Mouse (Mus musculus) limb, embryonic 14.5 days (tissue): ENCODE measurements around the gene Pitpnm2. TPM values are rescaled to one million over a fixed set of nuclear protein-coding genes. Genes with fewer than 3 reads are reported as not detected.

Experiments
- ATAC-seq: fragments of 200-750 bp; cut with Nextera tagmentation; 2 replicates; pipeline ENCODE4 v1.8.0; 2017; ENCODE audit warnings: low read depth, moderate number of reproducible peaks, moderate TSS enrichment; ENCODE audit not compliant: low FRiP score
- DNase-seq: peaks from one replicate; pipeline ENCODE4 v3.0.0-alpha.2; 2015; ENCODE audit warnings: low spot score
- H3K27ac ChIP-seq: fragments of 300-500 bp; sonication (generic); replicated peaks from 2 replicates; pipeline ENCODE4 v1.5.1; 2014; ENCODE audit warnings: low read depth, mild to moderate bottlenecking, low read length, moderate library complexity, mixed read lengths
- H3K27me3 ChIP-seq: fragments of 300-500 bp; sonication (generic); 2 replicates; pipeline ENCODE4 v1.6.1; 2014; ENCODE audit warnings: low read length, mixed read lengths; ENCODE audit not compliant: control insufficient read depth, insufficient read depth
- H3K36me3 ChIP-seq: fragments of 300-500 bp; sonication (generic); 2 replicates; pipeline ENCODE4 v1.6.1; 2014; ENCODE audit warnings: mild to moderate bottlenecking, low read length, moderate library complexity, mixed read lengths; ENCODE audit not compliant: control insufficient read depth, insufficient read depth
- H3K4me1 ChIP-seq: fragments of 300-500 bp; sonication (generic); 2 replicates; pipeline ENCODE4 v1.6.1; 2014; ENCODE audit warnings: antibody characterized with exemption, low read length, mixed read lengths; ENCODE audit not compliant: control insufficient read depth, insufficient read depth
- H3K4me2 ChIP-seq: fragments of 300-500 bp; sonication (generic); replicated peaks from 2 replicates; pipeline ENCODE4 v1.6.1; 2014; ENCODE audit warnings: low read depth, mild to moderate bottlenecking, low read length, moderate library complexity; ENCODE audit not compliant: severe bottlenecking
- H3K4me3 ChIP-seq: fragments of 300-500 bp; sonication (generic); replicated peaks from 2 replicates; pipeline ENCODE4 v1.5.1; 2014; ENCODE audit warnings: low read length
- H3K9ac ChIP-seq: fragments of 300-500 bp; sonication (generic); 2 replicates; pipeline ENCODE4 v1.6.1; 2014; ENCODE audit warnings: mild to moderate bottlenecking, low read depth, low read length, moderate library complexity; ENCODE audit not compliant: severe bottlenecking
- H3K9me3 ChIP-seq: fragments of 300-500 bp; sonication (generic); 2 replicates; pipeline ENCODE4 v1.6.1; 2016; ENCODE audit warnings: low read length; ENCODE audit not compliant: control insufficient read depth
- POLR2A ChIP-seq: fragments of 200-500 bp; IDR thresholded peaks from 2 replicates; pipeline ENCODE4 v1.8.0; 2012; ENCODE audit warnings: inconsistent platforms, mild to moderate bottlenecking, moderate library complexity, borderline replicate concordance; ENCODE audit not compliant: insufficient read depth, insufficient read length; ENCODE audit errors: extremely low read depth
- WGBS: fragments of 180-500 bp; shearing (Covaris S2); extraction: QIAGEN DNeasy Blood & Tissue Kit; methylation state at CpG from one replicate; pipeline ENCODE4 v1.1.7; 2014; 5-methylcytosine and 5-hydroxymethylcytosine counted together
- polyA plus RNA-seq, 2 experiments: library from polyadenylated mRNA; depleted of rRNA in 1 of 2; stranded (reverse) in 1 of 2; unstranded in 1 of 2; fragments of >200 nt; fragmentation: Nextera tagmentation in 1 of 2; extraction: Ambion mirVana in 1 of 2; gene quantifications; 2 replicates each; pipeline versions ENCODE4 v1.2.1 to v1.2.3; 2012 to 2014

The Pitpnm2 gene
- polyA plus RNA-seq, 2 experiments, result 8.2 to 37.1 TPM

- 27% methylated on average over 15 of the region's 15 CpGs for WGBS
- no peak overlapping the region for H3K9ac ChIP-seq
- 0 out of 2 replicates have a peak overlapping the region, but pooled peaks have one; percentile 10 for H3K4me2 ChIP-seq
Measured at GRCm38 (mm10) chr5:124165622-124166570, 83.7 kb downstream of the Pitpnm2 start.

GRCm38 (mm10) chr5:124163445-124163844, 86.1 kb downstream of the Pitpnm2 start:
- H3K9ac ChIP-seq, result no peak overlapping the region
- WGBS, result 40% methylated on average over 11 of the region's 11 CpGs
- H3K4me1 ChIP-seq, result peaks cover 54% of the 10 kb centered on the region
- no peaks in the 10 kb centered on the region for H3K9me3 ChIP-seq
- no peaks in the 10 kb centered on the region for H3K27me3 ChIP-seq
- H3K4me3 ChIP-seq, result no peak overlapping the region
- no peak overlapping the region for H3K27ac ChIP-seq
- no peaks in the 10 kb centered on the region for H3K36me3 ChIP-seq
- ATAC-seq (no peak), DNase-seq (no peak)
- TF ChIP-seq POLR2A, result no peak
- H3K4me2 ChIP-seq, result no peak overlapping the region

More at GRCm38 (mm10) chr5:124165622-124166570, 83.7 kb downstream of the Pitpnm2 start:
- Histone ChIP-seq H3K27ac (peak overlapping the region; percentile 61), H3K4me3 (no peak overlapping the region), H3K4me1 (peaks cover 49% of the 10 kb centered on the region), H3K36me3 (no peaks in the 10 kb centered on the region), H3K9me3 (no peaks in the 10 kb centered on the region), H3K27me3 (no peaks in the 10 kb centered on the region)
- TF ChIP-seq POLR2A, result no peak
- ATAC-seq, result peak; percentile 69; the same call in 1 of the 2 replicates
- DNase-seq, result peak; percentile 73

GRCm38 (mm10) chr5:124162577-124162976, 87.0 kb downstream of the Pitpnm2 start:
- no peak for ATAC-seq
- no peak overlapping the region for H3K4me3 ChIP-seq
- no peak overlapping the region for H3K9ac ChIP-seq
- no peaks in the 10 kb centered on the region for H3K27me3 ChIP-seq
- no peaks in the 10 kb centered on the region for H3K36me3 ChIP-seq
- DNase-seq, result peak; percentile 75
- peaks cover 54% of the 10 kb centered on the region for H3K4me1 ChIP-seq
- WGBS, result 55% methylated on average over 5 of the region's 5 CpGs
- no peak for TF ChIP-seq POLR2A
- no peaks in the 10 kb centered on the region for H3K9me3 ChIP-seq
- no peak overlapping the region for H3K4me2 ChIP-seq
- no peak overlapping the region for H3K27ac ChIP-seq

GRCm38 (mm10) chr5:124161831-124162230, 87.7 kb downstream of the Pitpnm2 start:
- TF ChIP-seq POLR2A, result no peak
- peaks cover 46% of the 10 kb centered on the region for H3K4me1 ChIP-seq
- no peak for DNase-seq
- no peaks in the 10 kb centered on the region for H3K36me3 ChIP-seq
- H3K9ac ChIP-seq, result no peak overlapping the region
- H3K4me3 ChIP-seq, result no peak overlapping the region
- no peak for ATAC-seq
- H3K9me3 ChIP-seq, result no peaks in the 10 kb centered on the region
- 50% methylated on average over 10 of the region's 10 CpGs for WGBS
- H3K4me2 ChIP-seq, result no peak overlapping the region
- no peaks in the 10 kb centered on the region for H3K27me3 ChIP-seq
- no peak overlapping the region for H3K27ac ChIP-seq

GRCm38 (mm10) chr5:124159453-124159852, 90.1 kb downstream of the Pitpnm2 start:
- Histone ChIP-seq H3K4me1 (peaks cover 24% of the 10 kb centered on the region), H3K4me2 (no peak overlapping the region), H3K9me3 (no peaks in the 10 kb centered on the region), H3K4me3 (no peak overlapping the region), H3K36me3 (no peaks in the 10 kb centered on the region), H3K27ac (no peak overlapping the region), H3K9ac (no peak overlapping the region), H3K27me3 (no peaks in the 10 kb centered on the region)
- no peak for DNase-seq
- no peak for TF ChIP-seq POLR2A
- 15% methylated on average over 7 of the region's 7 CpGs for WGBS
- ATAC-seq, result no peak
